Mouse (Mus musculus): ENCODE measurements around the gene Ube3a. TPM values are rescaled to one million over a fixed set of nuclear protein-coding genes. Genes with fewer than 3 reads are reported as not detected.

Ube3a gene
- polyA plus RNA-seq, 1 experiment from 2014 or later, result 32.0 TPM

DNA sequence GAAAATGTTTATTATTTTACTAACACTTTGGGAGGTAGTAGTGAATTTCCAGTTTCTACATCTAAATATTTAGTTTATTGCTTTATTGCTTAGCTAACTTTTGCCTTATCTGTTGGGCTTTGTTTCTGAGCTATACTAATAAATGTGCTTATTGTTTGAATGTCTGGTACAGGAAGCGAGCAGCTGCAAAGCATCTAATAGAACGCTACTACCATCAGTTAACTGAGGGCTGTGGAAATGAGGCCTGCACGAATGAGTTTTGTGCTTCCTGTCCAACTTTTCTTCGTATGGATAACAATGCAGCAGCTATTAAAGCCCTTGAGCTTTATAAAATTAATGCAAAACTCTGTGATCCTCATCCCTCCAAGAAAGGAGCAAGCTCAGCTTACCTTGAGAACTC is 43.2 kb downstream of the Ube3a start:
- no peak overlapping the region for H3K27ac ChIP-seq
- H3K36me3 ChIP-seq (ENCODE audit: inconsistent target), result peaks cover 16% of the 10 kb centered on the region
- peaks cover 90% of the 10 kb centered on the region; the same call in 1 of the 2 replicates for H3K79me2 ChIP-seq (ENCODE audit: inconsistent target)
- 88% methylated on average over 4 of the region's 4 CpGs for WGBS (ENCODE audit: missing documents)
- H3K4me3 ChIP-seq (ENCODE audit: inconsistent target), result no peak overlapping the region

DNA sequence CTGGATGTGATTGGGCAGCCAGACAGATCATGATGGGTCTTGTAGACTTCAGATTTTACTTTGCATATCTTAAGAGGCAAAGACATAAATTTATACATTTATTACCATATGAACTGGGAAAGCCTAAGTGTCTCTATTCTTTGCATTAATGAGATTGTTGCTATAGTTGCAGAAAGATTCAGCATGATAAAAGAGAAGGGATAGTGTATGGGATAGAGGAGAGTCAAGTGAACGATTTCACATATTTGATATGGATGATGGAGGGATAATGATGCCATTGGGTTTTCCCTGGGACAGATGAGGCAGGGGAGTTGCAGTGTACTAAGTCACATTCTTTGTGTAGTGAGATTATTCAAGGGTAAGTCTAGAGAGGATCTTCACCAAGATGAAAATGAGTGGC is 84.0 kb downstream of the Ube3a start:
- no peaks in the 10 kb centered on the region for H3K36me3 ChIP-seq (ENCODE audit: inconsistent target)
- no peak overlapping the region for H3K4me3 ChIP-seq (ENCODE audit: inconsistent target)
- no peaks in the 10 kb centered on the region for H3K79me2 ChIP-seq (ENCODE audit: inconsistent target)
- 100% methylated on average over 1 of the region's 1 CpGs for WGBS (ENCODE audit: missing documents)
- no peak overlapping the region for H3K27ac ChIP-seq

DNA sequence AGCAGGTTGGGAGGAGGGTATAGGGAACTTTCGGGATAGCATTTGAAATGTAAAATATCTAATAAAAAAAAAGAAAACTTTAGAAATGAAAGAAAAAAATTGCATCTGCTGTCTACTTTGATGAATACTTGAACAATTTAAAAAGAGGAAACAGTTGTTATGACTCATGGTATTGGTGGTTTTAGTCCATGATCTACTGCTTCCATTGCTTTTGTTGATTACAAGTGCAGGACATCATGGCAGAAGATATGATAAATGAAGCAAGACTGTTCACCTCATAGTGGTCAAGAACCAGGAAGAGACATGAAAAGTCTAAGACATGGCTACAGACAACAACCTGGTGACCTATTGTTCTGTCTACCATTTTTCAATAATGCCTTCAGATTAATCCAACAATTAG is 94.2 kb downstream of the Ube3a start:
- WGBS (ENCODE audit: missing documents), result 100% methylated on average over 1 of the region's 1 CpGs
- Histone ChIP-seq H3K4me3 (ENCODE audit: inconsistent target) (no peak overlapping the region), H3K36me3 (ENCODE audit: inconsistent target) (no peaks in the 10 kb centered on the region), H3K27ac (no peak overlapping the region), H3K79me2 (ENCODE audit: inconsistent target) (no peaks in the 10 kb centered on the region)

All from macrophage (primary cell).